Mouse (Mus musculus) WW6 (cell line): ENCODE results near the gene Atxn3.

ENCODE experiments used
- DNase-seq: peaks from one replicate; pipeline ENCODE4 v3.0.0-alpha.2; 2013; ENCODE audit warnings: low read depth, low spot score

The Atxn3 gene

DNA sequence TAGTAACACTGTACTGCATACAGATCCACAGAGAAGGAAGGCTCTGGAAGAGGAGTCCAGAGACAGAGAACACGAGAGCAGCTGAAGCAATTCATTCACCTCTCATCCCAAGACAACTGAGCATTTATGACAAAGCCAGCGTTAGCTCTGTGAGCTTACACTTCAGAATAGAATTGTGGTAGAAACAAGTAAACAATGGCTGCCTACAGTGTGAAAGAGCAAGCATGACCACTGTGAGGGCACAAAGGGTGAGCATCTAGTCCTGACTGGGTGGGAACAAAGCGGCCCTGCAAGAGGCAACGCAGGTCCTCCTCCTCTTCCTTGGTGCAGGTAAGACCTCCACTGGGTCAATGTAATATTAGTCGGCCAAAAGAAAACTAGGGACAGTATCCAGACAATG lies 67.0 kb downstream of the Atxn3 start:
- no peak for DNase-seq

GRCm38 (mm10) chr12:101889351-101889750 lies 68.7 kb downstream of the Atxn3 start:
- DNase-seq = no peak

- DNase-seq = no peak
Observed at GRCm38 (mm10) chr12:101888312-101888711, 69.7 kb downstream of the Atxn3 start.

GRCm38 (mm10) chr12:101884926-101885325 lies 73.1 kb downstream of the Atxn3 start:
- DNase-seq = no peak

DNA sequence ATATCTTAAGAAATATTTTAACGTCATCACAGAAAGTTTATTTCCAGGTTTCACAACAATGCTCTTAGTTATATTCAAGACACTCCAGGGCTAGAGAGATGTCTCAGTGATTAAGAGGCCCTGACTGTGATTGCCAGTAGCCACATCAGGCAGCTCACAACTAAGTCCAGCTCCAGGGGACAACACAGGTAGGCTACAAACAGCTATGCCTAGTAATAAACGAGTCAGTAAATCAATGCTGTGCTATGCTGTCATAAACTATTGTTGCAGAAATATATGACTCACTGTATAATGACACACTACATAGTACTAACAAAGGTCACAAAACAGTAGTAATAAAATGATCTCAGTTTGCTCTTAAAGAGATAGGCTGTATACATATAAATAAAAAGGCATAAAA lies 81.7 kb downstream of the Atxn3 start:
- no peak for DNase-seq

GRCm38 (mm10) chr12:101875107-101875506 lies 82.9 kb downstream of the Atxn3 start:
- DNase-seq = no peak
